Mouse (Mus musculus) hindbrain, postnatal 0 days (tissue): Measurements from ENCODE around the gene Mad1l1. TPM values are rescaled to one million over a fixed set of nuclear protein-coding genes. Genes with fewer than 3 reads are reported as not detected.

ENCODE experiments used
- ATAC-seq: fragments of 200-750 bp; cut with Nextera tagmentation; 2 replicates; pipeline ENCODE4 v1.8.0; 2017; ENCODE audit warnings: mild to moderate bottlenecking, moderate TSS enrichment, moderate library complexity
- DNase-seq: peaks from one replicate; pipeline ENCODE4 v3.0.0-alpha.2; 2015; ENCODE audit warnings: low spot score
- H3K27ac ChIP-seq: fragments of 300-500 bp; sonication (generic); 2 replicates; pipeline ENCODE4 v1.5.1; 2014; ENCODE audit warnings: mild to moderate bottlenecking
- H3K27me3 ChIP-seq: fragments of 300-500 bp; sonication (generic); 2 replicates; pipeline ENCODE4 v1.6.1; 2014; ENCODE audit warnings: low read length, mixed read lengths; ENCODE audit not compliant: insufficient read depth
- H3K36me3 ChIP-seq: fragments of 300-500 bp; sonication (generic); 2 replicates; pipeline ENCODE4 v1.6.1; 2014; ENCODE audit warnings: low read length, mixed read lengths; ENCODE audit not compliant: insufficient read depth
- H3K4me1 ChIP-seq: fragments of 300-500 bp; sonication (generic); 2 replicates; pipeline ENCODE4 v1.6.1; 2014; ENCODE audit warnings: antibody characterized with exemption, low read length, mixed read lengths; ENCODE audit not compliant: insufficient read depth
- H3K4me2 ChIP-seq: fragments of 300-500 bp; sonication (generic); 2 replicates; pipeline ENCODE4 v1.6.1; 2014; ENCODE audit warnings: low read depth, mild to moderate bottlenecking, low read length, moderate library complexity, mixed read lengths
- H3K4me3 ChIP-seq: fragments of 300-500 bp; sonication (generic); 2 replicates; pipeline ENCODE4 v1.5.1; 2014; ENCODE audit warnings: low read length
- H3K9ac ChIP-seq: fragments of 300-500 bp; sonication (generic); replicated peaks from 2 replicates; pipeline ENCODE4 v1.6.1; 2014; ENCODE audit warnings: mild to moderate bottlenecking, low read length, moderate library complexity, mixed read lengths
- H3K9me3 ChIP-seq: fragments of 300-500 bp; sonication (generic); 2 replicates; pipeline ENCODE4 v1.6.1; 2016; ENCODE audit warnings: low read length, mixed read lengths
- CTCF ChIP-seq: IDR thresholded peaks from 2 replicates; pipeline ENCODE4 v1.5.1; 2016; ENCODE audit warnings: antibody characterized with exemption, control low read depth, low read depth
- WGBS: fragments of 180-500 bp; shearing (Covaris S2); extraction: QIAGEN DNeasy Blood & Tissue Kit; methylation state at CpG from one replicate; pipeline ENCODE4 v1.1.7; 2014; 5-methylcytosine and 5-hydroxymethylcytosine counted together
- polyA plus RNA-seq: library from polyadenylated mRNA; unstranded; fragments of >200 nt; fragmentation: Nextera tagmentation; extraction: Ambion mirVana; gene quantifications from 2 replicates; pipeline ENCODE4 v1.2.1, GENCODE M21; 2015
- total RNA-seq: library from RNA; depleted of rRNA; stranded (reverse); fragments of >200 nt; gene quantifications from 2 replicates; pipeline ENCODE4 v1.2.3, GENCODE M21; 2014

Mad1l1 gene
- total and polyA plus RNA-seq, 2 experiments from 2014 or later: 29.1 to 30.9 TPM

DNA sequence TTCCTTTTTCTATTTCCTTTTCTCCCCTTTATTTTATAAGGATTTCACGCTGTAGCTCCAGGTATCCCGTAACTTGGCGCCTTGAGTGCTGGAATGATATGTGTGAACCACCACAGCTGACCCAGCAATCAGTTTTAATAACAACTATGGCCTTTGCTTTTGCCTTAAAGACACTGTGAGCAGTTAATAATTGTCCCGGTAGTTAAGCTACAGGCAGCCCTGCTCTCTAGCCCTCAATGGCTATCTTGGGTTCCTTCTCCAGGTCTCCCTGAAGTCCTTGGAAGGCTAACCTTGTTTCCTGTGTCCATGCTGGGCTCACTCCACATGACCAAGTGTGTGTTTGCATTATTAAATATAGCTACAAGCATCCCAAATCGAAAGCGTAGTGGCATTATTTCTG is 237.0 kb downstream of the Mad1l1 start:
- H3K4me3 ChIP-seq: no peak overlapping the region
- H3K36me3 ChIP-seq: no peaks in the 10 kb centered on the region
- no peaks in the 10 kb centered on the region; the same call in 1 of the 2 replicates for H3K4me1 ChIP-seq
- WGBS: 85% methylated on average over 6 of the region's 6 CpGs
- H3K9ac ChIP-seq: no peak overlapping the region
- H3K27me3 ChIP-seq: no peaks in the 10 kb centered on the region
- no peak for DNase-seq
- H3K9me3 ChIP-seq: no peaks in the 10 kb centered on the region
- no peak for ATAC-seq
- H3K4me2 ChIP-seq: no peak overlapping the region
- H3K27ac ChIP-seq: no peak overlapping the region
- TF ChIP-seq CTCF: no peak

DNA sequence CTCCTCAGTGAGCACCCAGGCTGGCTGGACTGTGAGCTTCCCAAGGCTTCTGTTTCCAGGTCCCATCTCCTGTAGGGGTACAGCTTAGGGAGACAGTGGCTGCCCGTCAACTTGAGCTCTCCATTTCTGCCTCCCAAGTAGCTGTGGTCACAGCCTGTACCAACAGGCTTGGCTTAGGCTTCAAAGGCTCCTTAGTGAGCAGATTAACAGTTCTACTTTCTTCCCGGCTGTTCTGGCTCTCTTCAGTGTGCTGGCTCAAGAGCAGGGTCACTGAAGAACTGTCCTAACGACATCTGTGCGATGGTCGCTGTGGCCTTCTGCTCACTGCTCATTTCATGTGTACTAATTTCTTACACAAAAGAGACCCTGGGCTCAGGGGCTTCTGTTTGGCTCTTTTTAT is 237.4 kb downstream of the Mad1l1 start:
- TF ChIP-seq CTCF: no peak
- ATAC-seq: peak; percentile 31; the same call in 1 of the 2 replicates
- Histone ChIP-seq H3K4me3 (no peak overlapping the region), H3K9ac (no peak overlapping the region), H3K27me3 (no peaks in the 10 kb centered on the region), H3K9me3 (no peaks in the 10 kb centered on the region), H3K4me1 (no peaks in the 10 kb centered on the region; the same call in 1 of the 2 replicates), H3K4me2 (no peak overlapping the region), H3K36me3 (no peaks in the 10 kb centered on the region), H3K27ac (no peak overlapping the region)
- DNase-seq: peak; percentile 46
- 52% methylated on average over 5 of the region's 5 CpGs for WGBS

DNA sequence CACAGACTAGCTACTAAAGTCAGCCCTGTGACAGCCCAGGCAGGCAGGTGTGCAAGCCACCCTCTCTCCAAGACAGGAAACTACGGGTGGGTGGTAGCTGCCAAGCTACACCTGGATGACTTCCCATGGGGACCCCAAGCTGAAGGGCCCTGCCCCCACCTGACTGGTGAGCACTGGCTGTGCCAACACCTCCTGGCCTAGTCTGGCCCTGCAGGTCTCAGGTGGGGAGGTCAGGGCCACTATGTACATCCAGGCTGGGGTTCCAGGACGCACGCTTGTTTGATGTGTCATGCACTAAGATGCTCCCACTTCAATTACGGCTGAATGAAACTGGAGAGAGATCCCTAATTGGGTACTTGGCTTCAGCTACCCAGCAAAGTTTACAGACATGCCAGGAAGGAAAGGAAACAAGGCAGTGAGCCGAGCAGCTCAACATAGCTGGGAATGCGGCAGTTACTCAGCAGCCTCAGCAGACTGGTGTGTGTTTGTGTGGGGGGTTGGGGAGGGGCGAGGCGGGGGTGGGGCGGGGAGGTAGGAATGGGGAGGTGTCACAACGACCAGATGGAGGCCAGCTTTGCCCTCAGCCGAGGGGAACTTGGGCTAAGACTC is 239.0 kb downstream of the Mad1l1 start:
- Histone ChIP-seq H3K27me3 (no peaks in the 10 kb centered on the region), H3K4me3 (no peak overlapping the region), H3K4me2 (no peak overlapping the region), H3K9me3 (no peaks in the 10 kb centered on the region), H3K36me3 (no peaks in the 10 kb centered on the region), H3K27ac (no peak overlapping the region), H3K4me1 (no peaks in the 10 kb centered on the region; the same call in 1 of the 2 replicates), H3K9ac (no peak overlapping the region)
- ATAC-seq: no peak
- peak; percentile 37 for DNase-seq
- WGBS: 54% methylated on average over 11 of the region's 11 CpGs
- TF ChIP-seq CTCF: no peak

DNA sequence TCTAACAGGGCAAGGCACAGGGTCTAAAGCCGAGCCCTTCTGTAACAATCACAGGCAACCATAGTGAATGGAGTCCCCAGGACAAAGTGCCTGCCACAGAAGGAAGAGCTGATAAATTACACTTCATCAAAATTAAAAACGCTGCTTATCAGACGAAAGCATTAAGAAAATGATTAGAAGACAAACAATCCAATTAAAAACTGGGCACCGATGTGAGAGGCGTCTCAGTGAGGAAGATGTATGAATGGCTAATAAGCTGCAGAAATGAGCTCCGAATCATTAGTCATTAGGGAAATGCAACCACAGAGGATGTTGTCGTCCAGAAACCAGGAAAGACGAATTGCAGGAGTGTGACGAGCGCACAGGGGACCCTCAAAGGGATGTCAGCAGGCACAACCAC is 240.3 kb downstream of the Mad1l1 start:
- no peak for ATAC-seq
- WGBS: 59% methylated on average over 10 of the region's 10 CpGs
- no peaks in the 10 kb centered on the region for H3K36me3 ChIP-seq

DNA sequence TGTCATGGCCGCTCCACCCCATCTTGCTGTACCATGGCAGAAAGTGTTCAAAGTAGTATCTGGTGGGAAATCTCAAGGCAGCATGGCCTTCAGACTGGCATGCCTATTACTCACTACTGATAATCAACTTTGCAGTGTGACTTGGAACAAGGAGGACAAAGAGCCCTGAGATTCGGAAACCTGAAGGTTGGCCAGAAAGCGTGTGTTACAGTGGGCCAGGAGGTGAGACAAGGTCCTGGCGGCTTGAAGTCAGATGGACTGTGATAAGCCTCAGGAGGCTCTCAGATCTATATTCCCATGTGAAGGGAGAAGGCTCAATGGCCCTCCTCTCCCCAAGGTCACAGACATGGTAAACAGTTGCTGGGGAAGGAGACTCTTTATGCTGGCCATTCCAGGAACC is 241.8 kb downstream of the Mad1l1 start:
- Histone ChIP-seq H3K4me2 (no peak overlapping the region), H3K4me1 (peaks cover under 1% of the 10 kb centered on the region; the same call in 1 of the 2 replicates), H3K9ac (no peak overlapping the region), H3K27ac (no peak overlapping the region), H3K4me3 (no peak overlapping the region), H3K9me3 (no peaks in the 10 kb centered on the region), H3K36me3 (no peaks in the 10 kb centered on the region), H3K27me3 (no peaks in the 10 kb centered on the region)
- ATAC-seq: no peak
- 97% methylated on average over 4 of the region's 4 CpGs for WGBS
- TF ChIP-seq CTCF: no peak
- DNase-seq: no peak

More for the DNA sequence above, 240.3 kb downstream of the Mad1l1 start:
- Histone ChIP-seq H3K4me2 (no peak overlapping the region), H3K4me3 (no peak overlapping the region), H3K9me3 (no peaks in the 10 kb centered on the region), H3K27ac (no peak overlapping the region), H3K27me3 (no peaks in the 10 kb centered on the region), H3K9ac (no peak overlapping the region), H3K4me1 (no peaks in the 10 kb centered on the region)
- peak; percentile 15 for DNase-seq
- TF ChIP-seq CTCF: no peak

DNA sequence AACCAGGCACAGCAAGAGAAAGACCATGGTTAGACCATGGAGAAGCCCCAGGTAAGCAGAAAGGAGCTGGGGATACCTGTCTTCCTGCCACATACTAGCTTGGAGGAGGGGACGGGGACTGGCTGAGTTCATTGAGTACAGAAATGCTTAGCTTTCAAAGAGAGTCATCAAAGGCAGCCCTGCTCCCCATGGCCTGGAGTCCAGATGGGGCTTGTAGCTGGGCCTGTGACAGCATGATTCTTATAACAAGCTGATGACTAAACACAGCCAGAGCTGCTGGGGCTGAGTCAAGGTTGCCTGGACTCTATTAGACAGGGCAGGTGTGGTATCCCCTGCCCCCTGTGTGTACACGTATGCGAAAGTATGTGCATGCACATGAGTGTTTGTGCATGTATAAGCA is 242.9 kb downstream of the Mad1l1 start:
- H3K9me3 ChIP-seq: no peaks in the 10 kb centered on the region
- peaks cover 11% of the 10 kb centered on the region for H3K4me1 ChIP-seq
- no peak overlapping the region for H3K4me3 ChIP-seq
- H3K4me2 ChIP-seq: no peak overlapping the region
- ATAC-seq: no peak
- no peaks in the 10 kb centered on the region for H3K36me3 ChIP-seq
- no peaks in the 10 kb centered on the region for H3K27me3 ChIP-seq
- 78% methylated on average over 3 of the region's 3 CpGs for WGBS
- no peak overlapping the region for H3K27ac ChIP-seq
- no peak for TF ChIP-seq CTCF
- DNase-seq: no peak
- no peak overlapping the region for H3K9ac ChIP-seq

DNA sequence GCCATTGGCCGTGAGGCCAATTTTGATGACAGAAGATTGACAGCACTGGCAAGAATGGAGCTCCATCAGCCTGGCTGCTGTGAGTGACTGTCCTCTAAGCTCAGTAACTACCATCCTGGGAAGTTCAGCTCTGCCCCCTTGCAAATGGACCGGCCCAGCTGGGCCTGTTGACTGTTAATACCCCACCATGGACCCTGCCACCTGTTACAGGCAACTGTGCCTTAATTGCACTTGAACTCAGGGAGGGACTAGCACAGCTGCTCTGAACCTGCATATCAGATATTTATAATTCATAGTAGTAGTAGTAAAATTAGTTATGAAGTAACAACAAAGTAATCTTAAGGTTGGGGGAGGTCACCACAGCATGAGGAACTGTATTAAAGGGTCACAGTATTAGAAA is 244.9 kb downstream of the Mad1l1 start:
- H3K9me3 ChIP-seq: no peaks in the 10 kb centered on the region
- peaks cover 11% of the 10 kb centered on the region for H3K4me1 ChIP-seq
- no peak overlapping the region for H3K9ac ChIP-seq
- H3K4me2 ChIP-seq: no peak overlapping the region
- no peaks in the 10 kb centered on the region for H3K27me3 ChIP-seq
- DNase-seq (no peak), ATAC-seq (no peak)
- H3K4me3 ChIP-seq: no peak overlapping the region
- no peak overlapping the region for H3K27ac ChIP-seq
- H3K36me3 ChIP-seq: no peaks in the 10 kb centered on the region
- TF ChIP-seq CTCF: no peak
- 88% methylated on average over 2 of the region's 2 CpGs for WGBS
